Mouse (Mus musculus): ENCODE results near the gene Olfr20.
A peak's percentile ranks its signal among the peaks of the same experiment; 100 is the strongest.
"Not testable (repeated sequence)": the region's sequence is repeated elsewhere in the genome, so short reads cannot be mapped to it uniquely, and the experiment has no call there.

Gene Olfr20

GRCm38 (mm10) chr11:73350483-73350882, at the start of gene Olfr20:
TSS of gene Olfr20 (plus strand) at chr11:73350783.
- DNase-seq (ENCODE audit: low read depth) = no peak

- no peak for DNase-seq (ENCODE audit: low read depth)
These were observed 47.5 kb upstream of the Olfr20 start for GRCm38 (mm10) chr11:73303123-73303522.

GRCm38 (mm10) chr11:73315961-73316360, 34.6 kb upstream of the Olfr20 start:
- no peak for DNase-seq (ENCODE audit: low read depth)

- DNase-seq (ENCODE audit: low read depth) = not testable (repeated sequence)
These were observed 32.0 kb upstream of the Olfr20 start for GRCm38 (mm10) chr11:73318581-73318980.

- DNase-seq (ENCODE audit: low read depth) = peak; percentile 48
These were observed 29.5 kb upstream of the Olfr20 start for GRCm38 (mm10) chr11:73321064-73321463.

GRCm38 (mm10) chr11:73323906-73324830, 26.4 kb upstream of the Olfr20 start:
- DNase-seq (ENCODE audit: low read depth) = peak; percentile 10

- DNase-seq (ENCODE audit: low read depth) = no peak
These were observed 24.1 kb upstream of the Olfr20 start for GRCm38 (mm10) chr11:73326485-73326886.

- no peak for DNase-seq (ENCODE audit: low read depth)
These were observed 23.2 kb upstream of the Olfr20 start for GRCm38 (mm10) chr11:73327361-73327760.

GRCm38 (mm10) chr11:73329442-73329841, 21.1 kb upstream of the Olfr20 start, which contains the start of the genes Aspa, Gm49340 and Spata22:
TSS of gene Aspa (minus strand) at chr11:73329596.
TSS of gene Gm49340 (plus strand) at chr11:73329741.
TSS of gene Spata22 (plus strand) at chr11:73329741.
- DNase-seq (ENCODE audit: low read depth) = no peak

GRCm38 (mm10) chr11:73333357-73333756, 17.2 kb upstream of the Olfr20 start:
- no peak for DNase-seq (ENCODE audit: low read depth)

- no peak for DNase-seq (ENCODE audit: low read depth)
These were observed 13.7 kb upstream of the Olfr20 start for GRCm38 (mm10) chr11:73336919-73337318.

GRCm38 (mm10) chr11:73370946-73371345, 20.4 kb downstream of the Olfr20 start, which contains the start of gene Olfr376:
TSS of gene Olfr376 (plus strand) at chr11:73371246.
- DNase-seq (ENCODE audit: low read depth) = no peak

GRCm38 (mm10) chr11:73395374-73395773, 44.8 kb downstream of the Olfr20 start:
- DNase-seq (ENCODE audit: low read depth) = peak; percentile 4

- DNase-seq (ENCODE audit: low read depth) = no peak
These were observed 48.9 kb downstream of the Olfr20 start, which contains the start of gene Olfr1 for GRCm38 (mm10) chr11:73399514-73399913. TSS of gene Olfr1 (minus strand) at chr11:73399614.

Measured in 416B (cell line).